Mouse (Mus musculus) spleen, adult 18-20 months (tissue): ENCODE results near the gene Zg16.

Source experiments
- DNase-seq, 2 experiments: peaks; one replicate each; pipeline ENCODE4 v3.0.0; 2022; ENCODE audit warnings: mixed read lengths in 2 of 2

Gene Zg16

DNA sequence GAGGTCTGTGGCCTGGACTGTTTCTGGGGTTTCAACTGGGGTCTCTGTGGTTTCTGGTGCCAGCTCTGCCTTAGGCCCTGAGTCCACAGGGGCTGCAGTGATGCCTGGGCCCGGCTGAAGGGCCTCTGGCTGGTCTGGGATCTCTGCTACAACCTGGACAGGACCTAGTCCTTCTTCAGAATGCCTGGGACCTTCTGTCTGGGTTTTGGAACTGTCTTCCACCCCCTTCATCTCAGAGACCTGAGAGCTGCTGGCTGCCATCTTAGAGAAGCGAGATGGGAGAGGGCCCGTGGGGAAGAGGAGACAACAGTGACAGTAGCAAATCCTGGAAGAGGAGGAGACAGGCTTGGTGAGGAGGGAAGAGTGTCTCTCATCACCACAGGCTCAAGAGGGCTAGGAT, 67.1 kb downstream of the Zg16 start:
- no peak for DNase-seq

DNA sequence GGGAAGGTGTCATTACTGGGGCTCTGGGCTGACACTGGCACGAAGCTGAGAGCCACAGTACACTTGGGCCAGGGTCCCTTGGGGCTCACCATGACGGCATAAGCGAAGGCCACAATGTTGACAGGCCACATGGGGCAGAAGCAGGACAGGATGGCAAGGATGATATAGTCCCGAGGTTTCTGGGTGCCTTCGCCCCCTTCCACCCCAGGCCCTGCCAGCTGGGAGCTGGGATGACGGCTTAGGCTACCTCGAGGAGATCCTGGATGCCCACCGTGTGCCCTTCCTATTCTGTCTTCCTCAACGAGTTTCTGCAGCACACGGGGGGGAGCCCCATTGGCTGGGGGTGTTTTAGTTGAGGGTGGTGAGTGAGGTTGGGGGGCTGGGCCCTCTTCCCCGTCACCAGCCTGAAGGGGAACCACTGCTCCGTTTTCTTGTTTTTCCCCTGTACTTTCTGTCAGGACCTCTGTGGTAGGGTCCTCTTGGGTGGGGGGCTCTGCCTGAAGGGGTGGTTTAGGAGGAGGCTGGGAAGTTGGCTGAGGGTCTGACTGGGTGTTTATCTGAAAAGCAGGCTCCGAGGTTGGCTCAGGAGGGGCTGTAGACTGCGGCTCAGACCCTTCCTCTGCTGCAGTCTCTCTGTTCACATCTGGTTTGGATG, 67.7 kb downstream of the Zg16 start:
- no peak for DNase-seq

GRCm38 (mm10) chr7:127018416-127019305, 68.5 kb downstream of the Zg16 start:
- no peak for DNase-seq

GRCm38 (mm10) chr7:127017950-127018345, 69.2 kb downstream of the Zg16 start:
- no peak for DNase-seq

- peak; percentile 93 to 94 for DNase-seq
Observed at GRCm38 (mm10) chr7:127016971-127017949, 69.9 kb downstream of the Zg16 start, which contains the start of gene Pagr1a. Gene Pagr1a (minus strand): TSS chr7:127017352.

DNA sequence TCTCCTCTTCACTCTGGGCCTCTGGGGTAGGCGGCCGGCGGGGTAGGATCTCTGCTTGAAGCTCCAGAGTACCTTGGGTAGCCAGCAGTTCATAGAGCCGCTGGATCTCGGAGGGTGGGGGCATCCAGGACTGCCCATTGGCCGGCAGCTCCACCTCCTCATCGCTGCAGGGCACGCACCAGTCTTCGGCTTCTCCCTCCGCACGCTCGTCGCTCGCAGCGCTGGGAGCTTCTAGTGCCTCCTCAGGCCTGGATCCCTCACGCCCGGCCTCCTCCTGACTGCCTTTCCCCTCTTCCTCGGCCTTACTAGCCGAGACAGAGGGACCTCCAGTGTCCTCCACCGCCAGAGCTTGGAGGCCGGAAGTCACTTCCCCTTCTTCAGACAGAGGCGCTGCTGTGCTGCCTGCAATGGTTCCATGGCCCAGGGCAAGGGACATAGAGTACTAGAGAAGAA, 70.6 kb downstream of the Zg16 start:
- no peak for DNase-seq

DNA sequence TGATC, 70.8 kb downstream of the Zg16 start, which contains the start of gene Pagr1b:
Gene Pagr1b, minus strand, starts transcription at position 4 of the 5 bp plus-strand sequence.
- DNase-seq = no peak

DNA sequence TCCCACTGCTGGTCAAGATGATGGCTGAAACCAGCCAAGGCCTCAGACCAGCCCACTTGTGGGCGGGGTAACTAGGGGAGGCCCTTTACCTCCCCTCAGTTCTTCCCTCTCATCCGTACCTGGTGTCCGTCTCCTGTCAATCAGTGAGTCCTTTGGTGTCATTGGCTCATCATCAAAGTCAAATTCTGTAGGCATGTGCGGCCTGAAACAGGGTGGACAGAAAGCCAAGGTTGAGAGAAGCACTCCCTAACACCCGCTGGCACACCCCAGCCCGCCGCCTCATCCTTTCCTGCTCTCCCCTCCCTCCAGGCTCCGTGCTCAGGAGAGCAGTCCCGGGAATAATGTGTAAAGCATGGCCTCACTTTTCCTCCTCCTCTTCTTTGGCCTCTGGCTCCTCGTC, 71.0 kb downstream of the Zg16 start:
- no peak for DNase-seq

- DNase-seq = no peak
Observed at GRCm38 (mm10) chr7:127014993-127015392, 72.1 kb downstream of the Zg16 start.

DNA sequence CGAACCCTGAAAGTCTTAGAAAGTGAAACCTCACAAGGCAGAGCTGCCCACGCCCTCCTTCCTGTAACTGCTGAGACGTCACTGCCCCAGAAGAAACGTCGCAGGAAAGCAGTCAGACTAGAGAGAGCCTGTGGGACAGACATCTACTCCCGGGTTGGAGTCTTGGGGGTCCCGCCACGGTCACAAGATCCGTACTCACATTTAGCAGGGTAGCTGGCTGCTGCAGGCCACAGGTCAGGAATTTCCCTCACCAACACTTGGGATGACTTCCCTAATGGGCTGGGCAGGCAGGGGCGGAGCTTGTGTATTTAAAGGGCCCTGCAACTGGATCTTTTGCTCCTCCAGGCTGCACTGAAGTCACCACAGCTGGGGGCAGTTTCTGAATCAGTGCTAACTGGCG, 72.8 kb downstream of the Zg16 start, which contains the start of gene Mvp:
Gene Mvp, minus strand, starts transcription at position 302 of the 400 bp plus-strand sequence.
- DNase-seq = peak; percentile 54 to 73

GRCm38 (mm10) chr7:127013385-127013784, 73.7 kb downstream of the Zg16 start:
- DNase-seq = no peak

DNA sequence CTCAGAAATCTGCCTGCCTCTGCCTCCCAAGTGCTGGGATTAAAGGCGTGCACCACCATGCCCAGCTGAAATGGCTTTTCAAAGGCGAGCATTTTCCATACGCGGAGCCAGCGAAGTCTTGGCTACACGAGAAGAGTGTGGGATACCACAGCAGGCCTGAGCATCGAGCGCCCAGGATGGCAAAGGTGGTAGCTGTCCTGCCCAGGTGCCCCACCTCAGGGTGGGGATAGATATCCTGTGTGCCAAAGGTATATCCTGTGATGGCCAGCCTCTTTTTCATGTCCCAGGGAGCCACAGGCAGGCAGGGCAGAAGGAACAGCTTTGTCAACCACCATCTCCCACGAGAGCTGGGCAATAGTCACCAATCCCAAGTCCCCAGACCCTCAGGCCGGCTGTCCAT, 74.3 kb downstream of the Zg16 start:
- DNase-seq = no peak

DNA sequence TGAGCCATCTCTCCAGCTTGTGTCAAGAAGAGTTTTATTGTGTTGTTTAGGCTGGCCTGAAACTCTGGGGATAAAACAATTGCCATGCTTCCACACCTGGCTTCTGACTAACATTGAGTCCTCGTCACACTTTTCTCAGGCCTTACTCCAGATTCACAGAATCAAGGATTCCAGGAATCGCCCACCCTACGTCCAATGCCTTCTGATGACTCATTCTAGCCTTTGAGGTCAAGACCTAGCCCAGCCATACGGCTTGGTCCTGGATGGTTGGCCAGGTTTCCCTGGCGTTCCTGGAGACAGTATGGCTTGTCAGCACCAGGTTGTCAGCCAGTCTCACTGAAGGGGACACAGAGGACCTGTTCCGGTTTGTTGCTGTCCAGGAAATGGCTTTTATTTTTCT, 74.8 kb downstream of the Zg16 start:
- no peak for DNase-seq

GRCm38 (mm10) chr7:127011717-127012116, 75.4 kb downstream of the Zg16 start:
- no peak for DNase-seq

DNA sequence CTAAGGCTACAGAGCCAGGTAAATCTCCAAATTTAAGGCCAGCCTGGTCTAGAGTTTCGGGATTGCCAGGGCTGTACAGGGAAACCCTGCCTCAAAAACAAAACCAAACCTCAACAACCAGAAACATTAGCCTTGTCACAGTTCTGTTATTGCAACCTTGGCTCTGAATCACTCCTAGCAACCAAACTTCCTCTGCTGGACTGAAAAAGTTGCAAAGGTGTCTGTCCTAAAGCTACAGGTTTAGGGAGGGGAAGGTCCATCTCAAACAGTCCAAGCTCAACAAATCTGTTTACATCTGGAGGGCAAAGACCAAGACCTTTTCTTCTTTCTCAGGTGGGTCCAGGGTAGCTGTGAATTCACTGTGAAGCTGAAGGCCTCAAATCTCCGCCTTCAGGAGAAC, 76.1 kb downstream of the Zg16 start:
- no peak for DNase-seq

DNA sequence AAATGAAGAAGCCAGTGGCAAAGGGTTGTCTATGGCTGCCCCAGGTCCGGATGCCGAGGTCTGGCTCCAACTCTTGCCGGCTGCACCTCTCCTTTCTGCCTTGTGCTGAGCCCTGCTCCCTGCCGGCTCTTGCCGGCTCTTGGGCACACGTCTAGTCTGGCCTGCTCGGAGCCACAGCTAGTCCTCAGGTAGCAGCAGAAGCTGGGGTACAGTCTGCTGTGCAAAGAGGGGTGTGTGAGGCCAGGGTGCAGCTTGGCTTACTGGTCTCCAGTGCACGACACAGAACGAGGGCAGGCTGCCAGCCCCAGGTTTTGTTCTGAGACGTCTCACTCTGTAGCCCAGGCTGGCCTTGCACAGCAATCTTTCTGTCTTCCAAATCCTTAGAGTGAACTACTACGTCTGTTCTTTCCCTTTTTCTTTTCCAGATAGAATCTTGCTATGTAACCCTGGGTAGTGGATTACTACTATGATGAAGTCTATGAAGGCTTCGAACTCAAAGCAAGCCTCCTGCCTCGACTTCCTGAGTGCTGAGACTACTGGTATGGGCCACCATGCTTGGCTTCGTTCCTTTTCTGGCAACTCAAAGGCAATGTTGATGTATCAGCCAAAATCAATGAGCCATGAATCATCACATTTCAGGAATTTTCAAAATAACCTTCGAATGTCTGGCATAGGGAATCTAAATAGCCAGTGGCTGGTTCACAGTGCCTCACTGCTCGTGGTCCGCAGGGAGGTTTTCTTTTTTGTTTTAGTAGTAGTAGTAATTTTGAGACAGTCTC, 77.6 kb downstream of the Zg16 start:
- no peak for DNase-seq

DNA sequence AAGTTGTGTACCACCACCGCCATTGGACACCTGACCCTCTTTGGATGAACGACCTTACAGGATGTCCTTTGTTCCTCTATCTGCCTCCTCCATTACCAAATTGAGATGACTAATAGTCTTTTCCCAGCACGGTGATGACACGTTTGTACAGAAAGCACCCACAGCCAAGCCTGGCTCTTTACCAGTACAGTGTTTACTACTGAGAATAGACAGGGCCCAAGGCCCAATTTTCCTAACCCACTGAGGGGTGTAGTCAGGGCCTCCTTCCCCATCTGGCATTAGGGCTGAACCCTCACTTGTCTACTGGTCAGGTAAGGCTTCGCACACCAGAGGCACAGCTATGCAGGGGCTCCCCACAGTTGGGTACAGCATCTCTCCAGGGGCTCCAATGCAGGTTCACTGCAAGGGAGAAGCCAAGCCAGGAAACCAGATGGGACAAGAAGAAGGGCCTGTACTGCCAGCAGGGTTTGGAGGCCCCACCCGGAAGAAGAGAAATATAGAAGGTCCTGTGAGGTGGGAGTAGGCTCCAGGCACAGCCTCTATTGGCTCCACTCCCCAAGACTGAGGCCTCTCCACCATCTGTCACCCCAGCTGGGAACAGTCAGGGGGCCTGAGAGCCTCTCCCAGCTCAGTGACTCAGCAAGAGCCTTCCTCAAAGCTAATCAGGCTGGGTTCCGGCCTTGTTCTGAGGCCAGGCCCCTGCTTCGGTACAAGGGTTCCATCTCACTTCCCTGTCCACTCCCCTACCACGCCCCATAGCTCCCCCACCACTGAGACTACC, 78.7 kb downstream of the Zg16 start:
- DNase-seq = peak; percentile 52 to 53

- DNase-seq = no peak
Observed at GRCm38 (mm10) chr7:127007313-127008024, 79.7 kb downstream of the Zg16 start.

DNA sequence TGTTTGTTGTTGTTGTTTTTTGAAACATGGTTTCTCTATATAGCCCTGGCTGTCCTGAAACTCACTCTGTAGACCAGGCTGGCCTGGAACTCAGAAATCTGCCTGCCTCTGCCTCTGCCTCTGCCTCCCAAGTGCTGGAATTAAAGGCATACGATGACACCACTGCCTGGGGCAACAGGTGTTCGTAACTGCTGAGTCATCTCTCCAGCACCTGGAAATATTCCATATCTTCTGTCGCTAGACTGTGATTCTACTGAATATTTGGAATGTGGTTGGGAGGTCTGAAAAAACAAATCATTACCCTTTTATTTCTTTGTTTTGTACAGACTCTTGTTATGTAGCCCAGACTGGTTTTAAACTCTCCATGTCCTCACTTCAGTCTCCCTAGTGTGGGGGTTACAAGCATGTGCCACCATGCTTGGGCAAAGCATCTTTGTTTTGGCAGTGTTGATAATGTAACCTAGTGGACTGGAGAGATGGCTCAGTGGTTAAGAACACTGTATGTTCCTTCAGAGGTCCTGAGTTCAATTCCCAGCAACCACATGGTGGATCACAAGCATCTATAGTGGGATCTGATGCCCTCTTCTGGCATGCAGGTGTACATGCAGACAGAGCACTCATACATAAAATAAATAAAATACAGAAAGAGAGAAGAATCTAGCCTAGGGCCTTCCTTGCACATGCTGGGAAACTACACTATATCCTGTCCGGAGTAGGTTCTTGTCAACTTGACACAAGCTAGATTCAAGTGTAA, 82.8 kb downstream of the Zg16 start:
- no peak for DNase-seq

GRCm38 (mm10) chr7:127003620-127004019, 83.5 kb downstream of the Zg16 start:
- no peak for DNase-seq
